Mouse (Mus musculus) induced T-regulatory cell, adult 2 months (primary cell): ENCODE data around the gene Slc44a2.
"Not testable (repeated sequence)": the region's sequence is repeated elsewhere in the genome, so short reads cannot be mapped to it uniquely, and the experiment has no call there.

Experiments used
- DNase-seq: peaks from one replicate; pipeline ENCODE4 v3.0.0-alpha.2; 2012; ENCODE audit warnings: low read depth

Gene Slc44a2

GRCm38 (mm10) chr9:21320619-21321512, at the start of gene Slc44a2:
Gene Slc44a2, plus strand, starts transcription at chr9:21320698.
- DNase-seq = peak; percentile 92

- no peak for DNase-seq
Observed at GRCm38 (mm10) chr9:21272391-21272790, 48.1 kb upstream of the Slc44a2 start.

- no peak for DNase-seq
Observed at GRCm38 (mm10) chr9:21273094-21273493, 47.4 kb upstream of the Slc44a2 start.

- no peak for DNase-seq
Observed at GRCm38 (mm10) chr9:21273520-21274228, 46.8 kb upstream of the Slc44a2 start.

- DNase-seq = no peak
Observed at GRCm38 (mm10) chr9:21274336-21274735, 46.2 kb upstream of the Slc44a2 start.

- no peak for DNase-seq
Observed at GRCm38 (mm10) chr9:21275013-21275710, 45.3 kb upstream of the Slc44a2 start.

GRCm38 (mm10) chr9:21275727-21276126, 44.8 kb upstream of the Slc44a2 start:
- DNase-seq = no peak

- DNase-seq = no peak
Observed at GRCm38 (mm10) chr9:21276307-21276706, 44.2 kb upstream of the Slc44a2 start.

- no peak for DNase-seq
Observed at GRCm38 (mm10) chr9:21277776-21278175, 42.7 kb upstream of the Slc44a2 start.

GRCm38 (mm10) chr9:21283591-21283990, 36.9 kb upstream of the Slc44a2 start:
- DNase-seq = no peak

- no peak for DNase-seq
Observed at GRCm38 (mm10) chr9:21283994-21284393, 36.5 kb upstream of the Slc44a2 start.

- peak; percentile 75 for DNase-seq
Observed at GRCm38 (mm10) chr9:21286753-21287152, 33.7 kb upstream of the Slc44a2 start.

GRCm38 (mm10) chr9:21287571-21288402, 32.7 kb upstream of the Slc44a2 start, which contains the start of gene Kri1:
Gene Kri1, minus strand, starts transcription at chr9:21287969.
- DNase-seq = peak; percentile 98

- DNase-seq = peak; percentile 84
Observed at GRCm38 (mm10) chr9:21288404-21289336, 31.8 kb upstream of the Slc44a2 start.

- no peak for DNase-seq
Observed at GRCm38 (mm10) chr9:21289337-21289671, 31.2 kb upstream of the Slc44a2 start.

- DNase-seq = no peak
Observed at GRCm38 (mm10) chr9:21290589-21290988, 29.9 kb upstream of the Slc44a2 start.

GRCm38 (mm10) chr9:21291022-21291787, 29.3 kb upstream of the Slc44a2 start, which contains the start of gene Cdkn2d:
Gene Cdkn2d, minus strand, starts transcription at chr9:21291407.
- DNase-seq = peak; percentile 100

- DNase-seq = not testable (repeated sequence)
Observed at GRCm38 (mm10) chr9:21291868-21292267, 28.6 kb upstream of the Slc44a2 start.

- no peak for DNase-seq
Observed at GRCm38 (mm10) chr9:21292271-21292670, 28.2 kb upstream of the Slc44a2 start.

- no peak for DNase-seq
Observed at GRCm38 (mm10) chr9:21299014-21299413, 21.5 kb upstream of the Slc44a2 start.
